Mouse (Mus musculus) cerebellum, adult 9-10 months (tissue): ENCODE results near the gene Uqcr10.
"Not testable (repeated sequence)": the region's sequence is repeated elsewhere in the genome, so short reads cannot be mapped to it uniquely, and the experiment has no call there.

Source experiments
- DNase-seq: peaks from one replicate; pipeline ENCODE4 v3.0.0; 2022

Uqcr10 gene

DNA sequence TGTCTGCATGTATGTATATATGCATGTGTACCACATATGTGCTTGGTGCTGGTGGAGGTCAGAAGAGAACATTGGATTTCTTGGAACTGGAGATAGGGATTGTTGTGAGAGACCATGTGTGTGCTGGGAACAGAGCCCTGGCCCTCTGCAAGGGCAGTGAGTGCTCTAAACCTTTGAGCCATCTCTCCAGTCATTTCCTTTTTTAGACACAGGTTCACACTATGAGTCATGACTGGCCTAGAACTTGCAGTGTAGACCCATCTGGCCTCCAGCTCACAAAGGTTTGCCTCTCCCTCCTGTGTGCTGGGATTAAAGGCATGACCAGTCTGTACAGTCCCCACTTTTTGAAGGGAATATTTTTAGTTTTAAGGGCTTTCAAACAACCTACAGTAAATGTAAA, 8.7 kb upstream of the Uqcr10 start:
- no peak for DNase-seq

DNA sequence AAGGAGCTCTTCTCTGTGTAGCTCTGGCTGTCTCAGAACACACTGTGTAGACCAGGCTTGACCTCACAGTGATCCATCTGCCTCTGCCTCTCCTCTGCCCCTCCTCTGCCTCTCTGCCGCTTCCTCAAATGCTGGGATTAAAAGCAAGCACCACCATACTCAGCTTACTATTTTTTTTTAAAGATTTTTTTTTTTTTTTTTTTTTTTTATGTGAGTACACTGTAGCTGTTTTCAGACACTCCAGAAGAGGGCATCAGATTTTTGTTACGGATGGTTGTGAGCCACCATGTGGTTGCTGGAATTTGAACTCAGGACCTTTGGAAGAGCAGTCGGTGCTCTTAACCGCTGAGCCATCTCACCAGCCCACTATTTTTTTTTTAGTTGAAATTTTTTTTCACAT, 6.0 kb upstream of the Uqcr10 start:
- DNase-seq, result not testable (repeated sequence)

DNA sequence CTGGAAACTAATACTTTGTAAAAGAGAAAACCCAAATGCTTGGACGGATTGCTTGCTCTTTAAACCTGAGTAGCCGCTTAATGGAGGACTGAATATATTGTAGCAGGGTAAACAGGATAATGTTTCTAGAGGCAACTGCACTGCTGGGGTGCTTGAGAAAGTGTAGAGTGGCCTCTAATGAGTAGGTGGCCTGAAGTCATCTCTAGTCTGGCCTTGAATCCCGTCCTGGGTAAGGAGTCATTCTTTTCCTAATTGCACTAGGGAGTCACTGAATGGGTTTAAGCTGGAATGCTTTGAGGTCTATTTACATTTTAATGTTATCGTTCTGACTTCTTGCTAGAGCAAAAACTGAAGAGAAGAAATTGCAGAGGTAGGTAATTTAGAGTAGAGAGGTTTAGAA, 1.0 kb upstream of the Uqcr10 start:
- DNase-seq, result no peak

- DNase-seq, result no peak
Measured at GRCm38 (mm10) chr11:4703688-4704071, 462 bp downstream of the Uqcr10 start.

GRCm38 (mm10) chr11:4700726-4701125, 3.4 kb downstream of the Uqcr10 start:
- no peak for DNase-seq

- no peak for DNase-seq
Measured at GRCm38 (mm10) chr11:4697043-4697983, 6.8 kb downstream of the Uqcr10 start.

- no peak for DNase-seq
Measured at GRCm38 (mm10) chr11:4692162-4692561, 12.0 kb downstream of the Uqcr10 start.

DNA sequence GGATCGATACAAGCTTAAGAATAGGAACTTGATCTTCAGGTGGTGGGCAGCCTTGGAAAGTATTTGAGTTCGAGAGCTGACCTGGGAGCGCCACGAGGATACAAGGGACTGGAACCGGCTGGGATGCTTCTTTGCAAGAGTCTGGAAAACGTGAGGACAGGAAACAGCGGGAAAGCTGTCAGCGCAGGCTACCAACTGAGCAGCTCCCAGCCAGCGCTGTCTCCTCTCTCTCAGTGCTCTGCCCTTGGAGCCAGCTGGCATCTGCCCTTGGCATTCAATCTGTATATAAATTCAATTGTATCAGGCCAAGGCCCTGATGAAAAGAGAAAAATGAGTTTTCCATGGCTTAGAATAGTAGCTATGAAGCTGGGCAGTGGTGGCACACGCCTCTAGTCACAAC, 12.9 kb downstream of the Uqcr10 start:
- DNase-seq, result no peak

GRCm38 (mm10) chr11:4690353-4690752, 13.8 kb downstream of the Uqcr10 start:
- no peak for DNase-seq

DNA sequence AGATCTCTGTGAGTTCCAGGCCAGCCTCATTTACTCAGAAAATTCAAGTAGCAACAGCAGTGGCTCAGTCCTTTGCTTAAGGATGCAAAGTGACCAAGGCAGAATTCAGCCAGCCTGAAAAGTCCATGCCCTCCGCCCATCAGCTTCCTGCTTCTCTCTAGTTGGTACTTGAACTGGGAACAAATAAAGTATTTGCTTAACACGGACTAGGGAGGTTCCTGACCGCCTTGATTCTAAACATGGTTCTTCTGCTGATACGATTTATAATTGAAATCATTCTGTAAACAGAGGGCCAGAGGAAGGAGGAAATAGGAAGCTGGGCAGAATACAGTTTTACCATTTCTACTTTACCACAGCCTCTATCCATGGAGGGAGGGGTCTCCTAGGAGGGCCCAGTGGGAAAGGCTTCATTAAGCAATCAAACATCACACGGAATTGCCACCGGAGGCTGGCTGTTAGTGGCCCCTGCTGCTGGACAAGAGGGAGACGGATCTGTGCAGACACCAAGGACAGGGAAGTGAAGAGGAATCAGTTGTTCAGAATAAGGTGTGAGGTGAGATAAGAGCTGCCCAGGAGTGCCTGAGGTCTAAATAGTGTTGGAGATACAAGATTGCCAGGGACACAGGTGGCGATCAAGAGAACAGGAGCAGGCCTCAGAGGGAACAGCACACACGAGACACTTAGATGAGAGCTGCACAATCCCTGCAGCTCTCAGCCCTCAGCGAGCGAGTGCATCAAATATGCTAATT, 15.3 kb downstream of the Uqcr10 start:
- no peak for DNase-seq

DNA sequence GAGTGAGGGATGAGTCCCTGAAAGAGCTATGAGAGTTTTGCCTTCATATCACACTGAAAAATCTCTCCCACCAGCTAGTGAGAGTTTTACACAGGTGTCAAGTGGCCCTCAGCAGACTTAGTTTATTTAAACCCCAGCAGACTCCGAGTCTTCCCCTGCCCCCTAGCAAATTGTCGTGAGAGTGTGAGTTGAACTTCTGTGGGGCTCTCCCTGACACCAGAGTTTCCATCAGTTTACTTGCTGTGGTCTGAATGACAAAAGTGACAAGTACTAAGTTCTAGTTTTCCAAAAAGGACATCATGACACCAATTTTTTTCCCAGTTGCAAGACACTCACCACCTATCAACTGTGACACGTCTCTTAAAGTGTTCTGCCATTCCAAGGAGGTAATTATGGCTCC, 16.3 kb downstream of the Uqcr10 start:
- DNase-seq, result no peak

DNA sequence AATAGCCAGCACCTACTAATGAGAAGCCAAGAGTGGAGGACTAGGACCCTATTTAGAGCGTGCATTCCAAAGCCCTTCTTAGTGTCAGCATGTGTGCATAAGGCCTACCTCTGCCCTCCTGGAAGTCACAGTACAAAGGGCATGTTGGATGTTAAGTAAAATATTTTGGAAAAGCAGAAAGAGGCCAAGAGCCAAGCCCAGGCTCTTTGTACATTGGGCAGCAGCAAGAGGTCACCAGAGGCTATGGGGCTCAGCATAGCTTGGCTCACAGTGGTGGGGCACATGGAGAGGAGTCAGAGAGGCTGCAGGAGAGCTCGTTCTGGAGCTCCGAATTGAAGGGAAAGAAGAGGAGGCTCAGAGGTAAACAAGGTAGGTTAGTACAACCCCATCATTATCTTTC, 17.1 kb downstream of the Uqcr10 start:
- no peak for DNase-seq

DNA sequence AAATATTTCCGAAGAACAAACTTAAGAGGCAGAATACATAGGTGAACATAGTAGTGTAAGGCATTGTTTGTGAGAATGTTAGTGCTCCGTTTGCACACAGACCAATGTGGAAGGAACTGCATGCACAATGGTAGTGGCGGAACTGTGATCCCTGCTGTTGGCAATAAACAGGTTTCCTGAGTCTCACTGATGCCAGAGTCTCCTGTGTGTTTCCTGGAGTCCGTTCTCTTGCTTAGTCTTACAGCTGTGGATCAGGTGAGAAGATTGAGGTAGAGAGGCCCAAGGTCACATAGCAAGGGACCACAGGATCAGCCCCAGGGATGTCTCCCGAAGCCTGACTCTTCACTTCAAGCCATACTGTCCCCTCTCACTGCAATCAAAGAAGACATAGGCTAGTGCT, 18.6 kb downstream of the Uqcr10 start:
- DNase-seq, result no peak

DNA sequence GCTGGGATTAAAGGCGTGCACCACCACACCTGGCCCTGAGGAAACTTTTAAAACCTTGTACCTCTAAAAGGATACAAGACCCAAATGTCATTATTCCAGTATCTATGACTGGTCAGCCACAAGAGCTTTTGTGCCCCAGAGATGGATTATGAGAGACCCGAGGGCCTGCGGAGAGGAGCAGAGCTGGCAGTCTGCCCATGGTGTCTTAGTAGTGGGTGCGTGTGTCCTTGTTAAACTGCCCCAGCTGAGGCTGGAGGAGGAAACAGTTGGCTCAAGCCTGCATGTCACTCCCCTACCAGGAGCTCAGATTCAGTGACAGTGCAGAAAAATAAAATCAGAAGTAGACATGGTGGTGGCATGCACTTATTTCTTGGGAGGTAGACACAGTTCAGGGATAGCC, 19.1 kb downstream of the Uqcr10 start:
- no peak for DNase-seq

- no peak for DNase-seq
Measured at GRCm38 (mm10) chr11:4684186-4684585, 20.0 kb downstream of the Uqcr10 start.

DNA sequence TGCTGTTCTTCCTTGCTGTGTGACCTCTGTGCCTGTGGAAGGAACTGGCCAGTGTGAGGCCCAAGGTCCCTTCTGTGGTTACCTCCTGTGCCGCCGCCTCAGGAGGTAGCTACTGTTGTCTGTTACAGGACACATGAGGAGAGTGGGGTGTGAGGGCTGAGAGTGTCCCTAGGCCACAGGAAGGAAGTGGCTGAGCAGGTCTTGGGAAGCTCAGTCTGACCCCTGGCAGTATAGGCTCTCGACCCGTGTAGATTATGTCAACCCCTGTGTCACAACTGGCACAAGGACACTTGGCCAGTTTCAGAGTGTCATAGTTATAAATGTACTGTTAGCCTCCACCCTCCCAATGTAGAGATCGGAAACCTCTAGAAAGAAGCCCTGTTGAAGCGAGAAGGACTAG, 20.6 kb downstream of the Uqcr10 start:
- DNase-seq, result no peak

GRCm38 (mm10) chr11:4680126-4680525, 24.0 kb downstream of the Uqcr10 start:
- no peak for DNase-seq

GRCm38 (mm10) chr11:4679441-4679832, 24.7 kb downstream of the Uqcr10 start:
- DNase-seq, result no peak

DNA sequence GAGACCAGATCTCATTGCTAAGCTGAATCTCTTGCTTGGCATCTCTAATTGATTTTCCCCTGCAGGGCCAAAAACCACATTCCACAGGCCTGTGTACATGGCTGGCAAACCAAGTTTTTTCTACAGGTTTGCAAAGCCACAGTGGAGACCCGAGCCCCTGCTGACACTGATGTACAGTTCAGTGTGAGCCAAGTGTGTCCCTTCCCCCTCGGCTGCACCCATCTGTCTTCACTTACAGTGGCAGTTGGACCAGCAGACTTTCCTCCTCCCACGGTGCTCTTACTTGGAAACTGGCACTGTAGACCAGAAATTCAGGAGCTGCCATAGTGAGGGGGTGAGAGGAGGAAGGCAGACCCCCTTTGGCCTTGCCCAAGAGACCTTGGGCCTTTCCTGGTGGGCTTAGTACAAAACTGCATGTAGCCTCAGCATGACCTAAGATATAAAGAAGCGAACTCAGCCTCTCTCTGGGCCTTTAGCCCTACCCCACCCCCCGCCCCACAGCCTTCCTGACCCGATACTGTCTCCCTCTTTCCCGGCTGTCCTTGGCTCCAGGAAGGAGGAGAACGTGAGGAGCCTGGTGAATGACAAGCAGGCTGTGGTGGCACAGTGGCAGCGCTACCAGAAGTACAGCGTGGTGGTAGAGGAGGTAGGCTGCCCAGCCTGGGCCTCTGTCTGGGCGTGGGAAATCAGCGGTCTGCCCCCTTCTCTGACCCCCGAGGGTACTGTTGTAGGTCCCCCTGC, 25.3 kb downstream of the Uqcr10 start:
- DNase-seq, result no peak

GRCm38 (mm10) chr11:4677250-4677872, 26.8 kb downstream of the Uqcr10 start:
- DNase-seq, result no peak

GRCm38 (mm10) chr11:4675693-4676092, 28.4 kb downstream of the Uqcr10 start:
- no peak for DNase-seq

- no peak for DNase-seq
Measured at GRCm38 (mm10) chr11:4675126-4675562, 29.0 kb downstream of the Uqcr10 start.

DNA sequence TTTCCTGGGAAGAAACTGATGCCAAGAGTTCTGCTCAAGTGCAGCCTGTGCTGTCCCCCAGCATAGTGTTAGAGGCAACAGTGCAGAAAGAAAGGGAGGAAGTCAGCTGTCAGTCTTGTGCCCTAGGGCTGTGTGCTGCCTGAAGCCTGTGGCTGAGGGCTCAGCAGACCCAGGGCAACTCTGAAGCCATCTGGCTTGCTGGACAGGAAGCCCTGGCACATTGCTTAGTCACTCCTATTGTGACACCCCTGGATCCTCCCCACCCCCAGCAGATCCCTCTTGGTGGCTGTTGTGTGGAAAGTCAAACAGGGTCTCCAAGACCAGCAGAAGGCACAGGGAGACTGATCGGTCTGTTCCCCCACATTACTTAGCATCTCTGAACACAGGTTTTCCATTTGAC, 29.5 kb downstream of the Uqcr10 start:
- no peak for DNase-seq
